Mouse (Mus musculus) neutrophil, adult 5-6 weeks (primary cell): ENCODE measurements around the gene Ccl28. TPM values are rescaled to one million over a fixed set of nuclear protein-coding genes. Genes with fewer than 3 reads are reported as not detected.

Experiments
- total RNA-seq: library from RNA; stranded (forward); fragments of 200-1000 nt; gene quantifications from 2 replicates; pipeline ENCODE4 v1.2.3, GENCODE M21; 2017

Ccl28 gene
- total RNA-seq, 1 experiment from 2014 or later = not detected

Other genes with a start within 250 kb of the Ccl28 start
- 69.8 and 72.9 TPM in 2 replicates for gene Paip1, start 195.2 kb upstream of the Ccl28 start, total RNA-seq
- 137 and 166 TPM in 2 replicates for gene 4833420G17Rik, start 161.1 kb upstream of the Ccl28 start, total RNA-seq
- gene Tmem267, start 135.8 kb upstream of the Ccl28 start, total RNA-seq = 2.2 and 2.8 TPM in 2 replicates
- gene 3110070M22Rik, start 135.4 kb upstream of the Ccl28 start, total RNA-seq = 0.98 and 1.7 TPM in 2 replicates
- 23.6 and 25.7 TPM in 2 replicates for gene Hmgcs1, start 66.6 kb downstream of the Ccl28 start, total RNA-seq
- gene Nim1k, start 132.1 kb downstream of the Ccl28 start, total RNA-seq = 0.23 and 0.37 TPM in 2 replicates
- gene Zfp131, start 167.1 kb downstream of the Ccl28 start, total RNA-seq = 56.8 and 65.6 TPM in 2 replicates
- gene AF067063, start 206.4 kb downstream of the Ccl28 start, total RNA-seq = not detected in 2 replicates
- gene D13Ertd608e, start 212.2 kb downstream of the Ccl28 start, total RNA-seq = not detected in 2 replicates